Mouse (Mus musculus): Measurements from ENCODE around the gene Itsn2. TPM values are rescaled to one million over a fixed set of nuclear protein-coding genes. Genes with fewer than 3 reads are reported as not detected.

Itsn2 gene
- polyA plus RNA-seq, 1 experiment from 2014 or later, result 19.4 TPM

Other genes starting within 250 kb of the Itsn2 start
- 10.0 and 10.9 TPM in 2 replicates for gene Ncoa1, start 115.5 kb upstream of the Itsn2 start, polyA plus RNA-seq (2015; fragmentation: Nextera tagmentation; extraction: Ambion mirVana)
- not detected in 2 replicates for gene Gm3625, start 289 bp downstream of the Itsn2 start, polyA plus RNA-seq (2015; fragmentation: Nextera tagmentation; extraction: Ambion mirVana)
- 0.69 and 1.1 TPM in 2 replicates for gene Fam228a, start 145.8 kb downstream of the Itsn2 start, polyA plus RNA-seq (2015; fragmentation: Nextera tagmentation; extraction: Ambion mirVana)
- gene Pfn4, start 176.4 kb downstream of the Itsn2 start, polyA plus RNA-seq (2015; fragmentation: Nextera tagmentation; extraction: Ambion mirVana), result 15.1 and 17.4 TPM in 2 replicates
- gene Fam228b, start 176.6 kb downstream of the Itsn2 start, polyA plus RNA-seq (2015; fragmentation: Nextera tagmentation; extraction: Ambion mirVana), result 5.9 and 8.0 TPM in 2 replicates
- 204 TPM in 2 replicates for gene Sf3b6, start 224.9 kb downstream of the Itsn2 start, polyA plus RNA-seq (2015; fragmentation: Nextera tagmentation; extraction: Ambion mirVana)
- 36.7 and 43.0 TPM in 2 replicates for gene Fkbp1b, start 249.0 kb downstream of the Itsn2 start, polyA plus RNA-seq (2015; fragmentation: Nextera tagmentation; extraction: Ambion mirVana)